Mouse (Mus musculus) regulatory T cell (primary cell): ENCODE results near the gene Dnah9.

Source experiments
- in situ Hi-C: fragments of 300-600 bp; cut with MboI, MseI; formaldehyde crosslinking; loops from one replicate; pipeline ENCODE4 v1.15.1; 2025; ENCODE audit warnings: high pct_unique_total_duplicates

Gene Dnah9

DNA sequence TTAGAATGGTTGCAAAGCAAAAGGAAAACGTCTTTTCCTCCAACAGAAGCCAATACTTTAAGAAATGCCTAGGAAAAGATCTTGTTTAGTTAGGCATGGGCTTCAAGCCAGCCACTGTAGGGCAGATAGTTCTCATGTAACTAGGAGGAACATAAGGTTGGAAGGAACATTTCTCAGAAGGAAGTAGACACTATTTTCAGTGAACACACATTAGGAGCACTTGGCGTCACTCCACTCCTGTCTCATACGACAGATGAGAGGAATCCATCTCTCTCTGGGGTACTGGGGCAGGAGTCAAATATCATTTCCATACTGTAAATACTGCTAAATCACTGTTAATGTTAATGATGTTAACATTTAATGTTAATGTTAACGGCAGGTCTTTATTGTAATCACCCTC, 238.0 kb downstream of the Dnah9 start:
- in situ Hi-C loops = no loop called here

DNA sequence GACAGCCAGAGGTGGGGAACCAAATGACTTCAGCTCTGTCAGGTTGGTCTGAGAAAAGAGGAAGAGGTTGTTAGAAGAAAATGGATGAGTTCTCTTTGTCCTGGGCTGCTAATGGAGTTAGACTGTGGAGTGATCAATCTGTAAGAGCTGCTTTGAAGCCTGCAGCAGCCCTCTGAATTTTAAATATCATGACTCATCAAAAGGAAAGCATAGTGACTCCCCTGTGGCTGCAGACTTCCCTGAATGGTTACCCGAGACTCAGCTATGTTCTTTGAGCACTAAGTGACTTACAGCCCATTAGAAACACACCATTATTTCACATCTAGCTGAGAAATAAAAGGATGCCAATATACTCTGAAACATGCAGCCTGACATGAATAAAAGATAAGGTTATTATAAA, 240.4 kb downstream of the Dnah9 start:
- in situ Hi-C loops = no loop called here

DNA sequence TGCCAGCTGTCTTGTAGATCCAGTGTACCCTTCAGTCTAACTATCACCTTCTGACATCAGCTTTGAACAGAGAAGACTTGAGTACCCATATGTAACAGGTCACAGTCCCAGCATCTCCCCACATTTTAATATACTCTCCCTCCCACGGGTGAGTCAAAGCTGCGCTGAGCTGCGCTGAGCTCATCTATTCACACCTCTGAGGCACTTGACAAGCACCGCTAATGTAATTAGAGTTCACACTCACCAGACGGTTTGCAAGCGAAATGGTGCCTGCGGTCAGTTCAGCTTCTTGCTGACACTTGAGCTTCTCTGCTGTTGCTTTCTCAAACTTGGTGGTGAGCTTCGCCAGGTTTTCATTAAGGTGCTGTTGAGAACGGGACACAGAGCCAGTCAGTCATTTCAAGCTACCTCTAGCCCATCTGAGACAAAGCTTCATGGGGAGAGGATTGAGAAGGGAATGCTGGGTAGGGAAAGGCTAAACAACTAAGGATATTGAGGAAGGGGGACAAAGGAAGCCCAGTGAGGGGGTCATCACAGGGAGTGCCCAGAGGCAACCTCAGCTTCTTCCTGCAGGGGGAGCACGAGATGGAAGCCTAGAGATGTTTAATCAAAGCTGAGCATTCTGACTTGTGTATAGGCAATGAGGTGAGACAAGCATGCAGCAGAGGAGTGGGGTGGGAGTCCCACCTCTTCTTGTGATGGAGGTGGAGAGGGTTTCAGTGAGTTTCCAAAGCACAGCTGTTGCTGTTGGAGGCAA, 249.7 kb downstream of the Dnah9 start:
- in situ Hi-C loops = no loop called here

DNA sequence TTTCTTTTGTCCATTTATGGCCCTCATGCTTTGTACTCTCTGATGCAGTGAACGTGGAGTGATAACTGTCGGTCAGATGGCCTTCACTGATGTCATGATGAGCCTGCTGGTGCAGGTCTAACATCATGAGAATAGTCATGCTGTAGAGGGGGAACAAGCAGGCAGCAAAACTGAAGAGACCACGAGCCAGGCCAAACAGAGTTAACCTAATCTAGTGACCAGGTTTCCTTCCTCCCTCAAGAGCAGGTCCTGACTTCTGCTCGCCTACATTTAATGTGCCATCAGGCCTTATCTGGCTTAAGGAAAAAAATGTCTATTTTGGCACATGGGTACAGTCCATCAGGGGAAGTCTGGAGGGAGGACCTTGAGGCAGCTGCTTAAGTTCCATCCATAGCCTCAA, 259.2 kb downstream of the Dnah9 start:
- in situ Hi-C loops = no loop called here

DNA sequence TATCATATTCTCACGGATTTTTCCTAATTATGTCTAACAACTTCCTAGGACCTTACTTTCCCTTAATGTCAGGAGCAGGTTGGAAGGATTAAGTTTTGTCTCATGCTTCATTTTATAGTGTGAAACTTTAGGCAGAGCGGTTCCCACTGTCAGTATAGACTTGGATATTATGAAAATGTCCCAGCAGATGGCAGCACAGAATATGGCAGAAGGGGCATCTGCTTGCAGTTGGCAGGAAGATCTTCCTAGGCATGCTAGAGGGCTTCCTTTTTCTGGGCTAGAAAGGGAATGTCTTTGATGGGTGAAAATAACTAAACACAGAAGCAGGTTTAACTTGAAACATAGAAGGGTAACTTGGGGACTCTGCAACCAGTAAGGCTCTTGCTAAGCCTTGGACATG, 262.9 kb downstream of the Dnah9 start:
- in situ Hi-C loops = no loop called here

DNA sequence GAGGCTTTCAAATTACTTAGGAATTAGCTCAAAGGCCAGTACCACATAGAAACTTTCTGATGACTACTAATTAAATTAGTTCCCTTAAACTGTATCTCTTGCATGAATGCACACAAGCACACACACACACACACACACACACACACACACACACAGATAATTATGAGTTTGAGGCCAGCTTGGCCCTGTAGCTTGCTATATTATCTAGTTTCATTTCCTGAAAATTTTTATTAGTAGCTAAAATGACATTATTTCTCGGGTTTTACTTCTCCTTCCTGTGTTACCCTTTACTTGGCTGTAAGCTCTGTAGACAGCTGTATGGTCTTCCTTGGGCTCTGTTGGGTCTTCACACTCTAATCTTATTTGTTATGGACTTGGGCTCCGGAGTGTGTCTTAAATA, 264.4 kb downstream of the Dnah9 start:
- in situ Hi-C loops = no loop called here

DNA sequence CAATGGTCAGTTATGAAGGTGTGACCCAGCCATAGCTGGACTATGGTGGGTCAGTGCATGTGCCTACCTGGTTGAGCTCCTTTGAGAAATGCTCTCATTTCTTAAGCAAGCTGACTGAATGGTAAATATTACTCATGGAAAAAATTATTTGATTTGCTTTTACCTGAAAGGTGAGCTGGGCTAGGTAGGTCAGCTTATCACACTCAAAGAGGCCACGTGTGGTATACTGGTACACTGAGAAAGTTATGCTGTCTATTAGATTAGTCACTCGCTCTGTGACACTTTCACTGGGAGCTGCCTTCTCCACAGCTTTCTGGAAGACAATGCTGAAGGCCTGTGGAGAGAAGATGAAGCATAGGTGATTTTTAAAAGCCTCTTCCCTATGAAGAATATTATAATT, 286.9 kb downstream of the Dnah9 start:
- in situ Hi-C loops = no loop called here

DNA sequence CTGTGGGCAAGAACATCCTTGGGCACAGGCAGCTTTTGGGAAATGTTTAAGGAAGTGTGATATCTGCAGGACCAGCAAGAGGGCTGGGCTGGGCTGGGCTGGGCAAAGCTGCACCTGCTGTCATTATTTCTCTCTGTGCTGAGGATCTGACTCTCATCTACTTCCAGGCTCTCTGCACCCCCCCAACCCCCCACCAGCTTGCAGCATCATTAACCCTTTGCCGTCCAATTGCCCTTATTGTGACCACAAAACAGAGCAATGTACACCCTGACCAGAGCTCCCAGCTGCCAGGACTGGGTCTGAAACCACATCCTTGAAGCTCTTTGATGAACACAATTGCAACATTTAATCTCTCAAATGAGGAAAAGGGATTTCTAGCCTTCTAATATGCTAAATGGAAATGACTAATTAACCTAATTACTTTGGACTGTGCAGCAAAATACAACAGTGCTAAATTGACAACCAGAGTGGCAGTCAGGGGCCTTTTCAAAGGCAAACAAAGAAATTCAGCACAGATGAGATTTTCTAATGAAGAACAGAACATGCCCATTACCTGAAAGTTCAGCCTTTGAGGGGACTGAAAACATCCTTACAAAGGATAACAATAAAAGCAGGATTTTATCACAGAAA, 291.1 kb downstream of the Dnah9 start:
- in situ Hi-C loops = no loop called here

DNA sequence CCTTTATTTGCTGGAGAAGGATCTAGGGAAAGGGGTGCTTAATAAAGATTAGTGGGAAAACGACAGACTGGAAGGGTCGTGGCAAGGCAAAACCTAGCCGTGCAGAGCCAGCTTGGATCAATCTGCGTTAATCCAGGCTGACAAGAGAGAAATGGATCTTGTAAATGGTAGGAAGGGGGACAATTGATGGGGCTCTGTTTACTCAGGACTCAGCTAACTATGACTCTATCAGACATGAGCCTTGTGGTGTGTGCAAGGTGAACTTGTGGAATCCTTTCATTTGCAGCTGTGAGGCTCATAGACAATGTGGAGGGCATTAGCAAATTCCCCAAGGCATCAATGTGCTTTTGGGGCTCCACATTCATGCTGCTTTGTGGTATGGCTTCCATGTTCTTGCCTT, 306.9 kb downstream of the Dnah9 start:
- in situ Hi-C loops = no loop called here

DNA sequence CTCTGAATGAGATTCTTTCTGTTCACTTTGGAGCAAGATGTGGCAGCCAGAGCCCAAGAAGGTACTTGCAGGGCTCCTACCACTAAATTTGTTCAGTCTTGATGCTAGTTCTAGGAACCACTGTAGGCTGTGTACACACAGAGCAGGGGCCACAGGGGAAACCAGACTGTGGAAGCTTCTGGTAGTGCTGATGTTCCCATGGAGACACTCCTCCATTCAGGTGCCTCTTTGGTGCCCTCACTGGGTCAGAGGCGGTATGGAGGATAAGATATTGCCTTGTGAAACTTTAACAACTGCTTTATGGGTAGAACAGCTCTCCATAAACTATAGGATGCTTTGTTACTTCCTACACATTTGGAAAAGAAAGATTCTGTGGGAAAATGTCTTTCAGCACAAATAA, 316.3 kb downstream of the Dnah9 start:
- in situ Hi-C loops = loop anchor here (10.0 kb wide), 1 partner anchor 647 kb away; no protein-coding TSS in a partner anchor

DNA sequence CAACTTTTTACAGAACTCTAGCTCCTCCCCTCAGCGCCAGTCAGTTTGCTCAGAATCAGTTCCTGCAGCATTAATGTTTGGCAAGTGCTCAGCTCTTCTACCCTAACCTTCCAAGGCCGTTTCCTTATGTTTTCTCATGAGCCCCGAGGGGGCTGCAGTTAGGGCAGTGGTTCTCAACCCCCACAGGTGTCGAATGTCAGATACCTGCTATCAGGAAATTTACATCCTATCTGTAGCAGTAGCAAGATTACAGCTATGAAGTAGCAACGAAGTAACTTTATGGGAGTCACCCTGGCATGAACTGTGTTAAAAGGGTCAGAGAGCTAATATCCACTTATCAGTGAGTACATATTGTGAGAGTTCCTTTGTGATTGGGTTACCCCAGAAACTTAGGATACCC, 321.9 kb downstream of the Dnah9 start:
- in situ Hi-C loops = no loop called here

DNA sequence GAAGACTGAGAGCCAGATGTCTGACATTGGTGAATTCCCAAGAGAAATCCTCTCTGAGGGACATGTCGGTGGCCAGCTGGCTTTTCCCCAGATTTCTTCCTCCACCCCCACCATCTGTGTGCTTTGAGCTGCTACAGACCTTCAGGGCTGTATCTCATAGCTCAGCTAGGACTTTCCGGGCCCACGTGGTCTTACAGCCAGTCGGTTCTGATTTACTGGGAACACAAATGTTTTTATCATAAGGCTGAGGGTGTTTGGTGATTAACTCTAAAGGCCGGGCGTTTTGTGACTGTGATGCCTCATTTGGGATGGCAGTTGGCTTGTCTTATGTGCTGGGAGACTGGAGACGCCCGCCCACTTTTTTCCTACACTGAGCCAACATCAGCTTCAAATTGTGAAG, 329.4 kb downstream of the Dnah9 start:
- in situ Hi-C loops = no loop called here

DNA sequence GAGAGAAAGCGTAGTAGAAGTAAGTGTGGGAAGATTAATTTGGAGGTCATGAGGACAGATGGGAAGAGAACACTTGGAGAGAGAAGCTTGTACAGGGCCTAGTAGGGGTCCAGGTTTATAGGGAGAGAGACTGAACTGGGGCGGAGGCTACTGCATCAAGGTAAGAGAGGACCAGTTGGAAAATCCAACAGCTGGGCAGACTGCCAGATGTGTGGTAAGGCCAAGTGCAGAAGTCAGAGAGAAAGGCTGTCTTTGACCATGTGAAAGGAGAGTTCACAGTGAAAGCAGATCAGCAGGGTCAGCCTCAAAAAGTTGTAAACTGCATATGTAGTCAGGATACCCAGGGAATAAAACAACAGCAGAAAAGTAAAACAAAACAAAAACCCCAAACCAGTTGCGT, 343.8 kb downstream of the Dnah9 start:
- in situ Hi-C loops = loop anchor here (25.0 kb wide), 2 partner anchors 837 to 1213 kb away; partner anchors contain the start of genes Elac2 and Tmem220

DNA sequence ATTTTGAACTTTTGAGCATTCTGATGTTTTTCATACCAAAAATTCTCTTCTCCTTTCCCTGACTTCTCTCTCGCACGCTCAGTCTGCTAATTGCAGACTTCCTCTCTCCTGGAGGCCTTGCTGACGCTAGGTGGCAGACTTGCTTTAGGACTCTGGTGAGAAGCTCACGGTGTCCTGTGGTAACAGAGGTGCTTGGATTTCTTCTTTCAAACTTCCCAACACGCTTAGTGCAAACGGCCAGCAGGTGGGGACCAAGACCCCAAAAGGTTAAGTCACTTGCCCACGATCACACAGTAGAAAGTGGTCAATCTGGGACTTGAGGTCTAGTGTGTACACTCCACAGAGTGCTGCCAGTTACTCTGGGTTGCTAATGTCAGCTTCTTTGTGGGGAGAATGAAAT, 347.5 kb downstream of the Dnah9 start:
- in situ Hi-C loops = loop anchor here (25.0 kb wide), 2 partner anchors 834 to 1216 kb away; partner anchors contain the start of genes Elac2 and Tmem220

DNA sequence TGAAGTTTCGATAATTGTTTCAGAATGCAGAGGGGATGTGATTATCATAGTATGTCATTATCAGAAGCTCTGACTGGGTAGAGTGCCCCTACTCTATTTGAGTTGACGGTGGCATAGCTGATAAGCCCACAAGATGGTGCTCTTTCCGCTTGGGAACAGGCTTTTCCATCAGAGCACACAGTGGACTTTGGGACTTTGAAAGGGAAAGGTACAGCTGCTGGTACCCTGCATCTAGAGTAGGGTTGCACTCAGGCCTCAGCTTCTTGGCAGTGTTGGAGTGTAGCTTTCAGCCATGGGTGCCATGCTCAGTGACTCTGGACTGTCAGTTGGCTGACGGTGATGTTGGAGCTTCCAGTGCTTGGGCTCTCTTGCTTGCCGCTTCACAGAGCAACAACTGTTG, 348.1 kb downstream of the Dnah9 start:
- in situ Hi-C loops = loop anchor here (25.0 kb wide), 2 partner anchors 833 to 1217 kb away; partner anchors contain the start of genes Elac2 and Tmem220

DNA sequence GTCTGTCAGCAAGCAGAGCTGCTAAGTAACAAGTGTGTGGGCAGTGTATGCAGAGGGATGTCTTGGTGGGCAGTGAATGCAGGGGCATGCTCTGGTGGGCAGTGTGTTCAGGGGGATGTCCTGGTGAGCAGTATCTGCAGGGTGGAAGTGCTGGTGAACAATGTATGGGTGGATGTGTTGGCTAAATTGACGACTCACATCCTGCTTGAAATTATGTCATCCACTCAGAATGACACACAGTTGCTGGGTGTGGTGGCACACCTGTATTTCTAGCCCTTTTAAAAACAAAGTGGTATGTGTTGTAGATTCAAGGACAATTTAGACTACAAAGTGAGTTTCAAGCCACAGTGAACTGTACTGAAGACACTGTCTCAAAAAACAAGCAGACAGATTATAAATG, 350.2 kb downstream of the Dnah9 start:
- in situ Hi-C loops = loop anchor here (25.0 kb wide), 2 partner anchors 831 to 1219 kb away; partner anchors contain the start of genes Elac2 and Tmem220

DNA sequence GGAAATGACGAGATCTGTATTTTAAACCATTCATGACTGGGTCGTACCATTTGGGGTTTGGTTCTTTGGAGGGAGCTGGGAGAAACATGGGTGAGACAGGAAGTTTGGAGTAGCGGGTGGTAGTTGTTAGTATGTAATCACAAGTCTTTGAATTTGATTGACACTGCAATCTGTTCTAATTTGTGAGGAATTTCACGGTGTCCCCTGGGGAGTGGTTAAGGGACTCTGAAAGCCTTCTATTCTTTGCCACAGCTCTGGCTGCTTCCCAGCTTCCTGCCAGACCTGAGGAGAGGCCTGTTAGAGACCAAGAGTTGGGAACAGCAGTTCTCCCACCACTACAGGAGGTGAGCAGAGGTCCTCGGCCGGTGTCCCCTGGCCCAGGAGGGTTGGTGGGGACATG, 352.1 kb downstream of the Dnah9 start:
- in situ Hi-C loops = loop anchor here (25.0 kb wide), 2 partner anchors 829 to 1221 kb away; partner anchors contain the start of genes Elac2 and Tmem220

DNA sequence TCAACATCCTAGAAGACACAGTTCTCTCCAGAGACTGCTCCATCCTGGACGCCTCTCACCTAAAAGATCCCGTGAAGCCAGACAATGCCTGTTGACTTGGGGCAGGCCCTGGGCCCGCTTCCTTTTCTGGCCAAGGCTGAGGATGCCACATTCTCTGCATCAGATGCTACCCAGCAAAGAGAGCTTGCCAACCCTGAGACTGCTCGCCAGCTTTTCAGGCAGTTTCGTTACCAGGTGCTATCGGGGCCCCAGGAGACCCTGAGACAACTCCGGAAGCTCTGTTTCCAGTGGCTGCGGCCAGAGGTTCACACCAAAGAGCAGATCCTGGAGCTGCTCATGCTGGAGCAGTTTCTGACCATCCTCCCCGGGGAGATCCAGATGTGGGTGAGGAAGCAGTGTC, 354.0 kb downstream of the Dnah9 start:
- in situ Hi-C loops = loop anchor here (25.0 kb wide), 2 partner anchors 827 to 1223 kb away; partner anchors contain the start of genes Elac2 and Tmem220

DNA sequence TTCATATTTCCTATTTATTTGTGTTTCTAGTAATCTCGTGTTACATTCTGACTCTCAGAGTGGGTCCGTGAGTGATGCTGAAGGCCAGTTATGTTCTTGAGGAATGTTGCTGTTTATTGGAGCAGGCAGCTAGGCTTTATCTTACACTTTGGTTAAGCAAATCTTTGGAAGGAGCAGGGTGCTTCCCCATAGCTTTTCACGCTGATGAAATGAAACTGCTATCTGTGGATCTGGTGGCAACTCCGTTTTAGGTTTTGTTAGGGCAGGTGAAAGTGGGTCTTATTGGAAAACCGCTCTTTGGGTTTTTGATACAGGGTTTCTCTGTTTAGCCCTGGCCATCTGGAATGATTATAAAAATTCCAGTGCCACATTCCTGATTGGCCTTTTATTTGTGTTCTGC, 356.3 kb downstream of the Dnah9 start:
- in situ Hi-C loops = loop anchor here (25.0 kb wide), 2 partner anchors 825 to 1225 kb away; partner anchors contain the start of genes Elac2 and Tmem220

DNA sequence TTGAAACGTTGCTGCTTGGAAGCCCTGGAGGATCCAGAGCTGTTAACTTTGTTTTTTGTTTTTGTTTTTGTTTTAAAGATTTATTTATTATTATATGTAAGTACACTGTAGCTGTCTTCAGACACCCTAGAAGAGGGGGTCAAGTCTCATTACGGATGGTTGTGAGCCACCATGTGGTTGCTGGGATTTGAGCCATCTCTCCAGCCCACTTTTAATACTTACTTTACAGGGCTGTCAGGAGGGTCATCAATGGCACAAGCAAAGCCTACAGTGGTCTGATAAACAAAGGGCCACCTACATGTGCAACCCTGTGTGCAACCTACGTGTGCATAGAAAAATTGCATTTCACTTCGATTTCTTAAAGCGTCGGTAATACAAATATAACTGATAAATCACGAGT, 360.8 kb downstream of the Dnah9 start:
- in situ Hi-C loops = loop anchor here (25.0 kb wide), 2 partner anchors 820 to 1230 kb away; partner anchors contain the start of genes Elac2 and Tmem220

DNA sequence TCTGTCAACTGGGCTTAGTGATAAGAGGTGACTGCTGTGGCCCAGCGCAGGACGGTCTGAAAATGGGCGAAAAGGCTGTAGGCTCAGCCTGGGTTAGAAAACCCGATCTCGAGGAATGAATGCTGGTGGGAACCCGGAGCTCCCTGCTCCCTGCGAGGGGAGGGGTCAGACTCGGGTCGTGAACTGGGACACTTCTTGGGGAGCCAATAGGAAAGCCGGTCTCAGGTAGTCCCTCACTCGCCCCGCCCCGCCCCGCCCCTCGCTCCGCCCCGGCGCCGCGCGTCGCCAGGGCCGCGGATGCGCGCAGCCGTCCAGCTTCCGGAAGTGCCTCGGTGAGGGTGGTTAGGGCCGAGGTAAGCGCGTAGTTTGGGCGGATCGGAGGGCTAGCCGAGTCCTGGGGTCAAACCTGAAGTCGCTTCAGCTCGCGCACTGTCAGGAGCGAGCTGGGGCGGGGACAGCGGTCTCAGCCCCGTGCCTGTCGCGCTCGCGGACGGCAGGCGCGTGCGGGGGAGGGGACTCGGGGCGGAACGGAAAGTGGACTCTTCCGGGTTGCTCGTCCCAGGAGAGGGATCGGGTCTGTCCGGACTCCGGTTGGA, 361.3 kb downstream of the Dnah9 start, which contains the start of gene Zkscan6:
Gene Zkscan6 (plus strand): TSS at position 267 of the 596 bp plus-strand sequence.
- in situ Hi-C loops = loop anchor here (25.0 kb wide), 2 partner anchors 820 to 1230 kb away; partner anchors contain the start of genes Elac2 and Tmem220
